Mouse (Mus musculus): ENCODE measurements around the gene 5730596B20Rik. TPM values are rescaled to one million over a fixed set of nuclear protein-coding genes. Genes with fewer than 3 reads are reported as not detected.

The 5730596B20Rik gene
- polyA plus RNA-seq, 1 experiment from 2014 or later: 1.3 TPM

GRCm38 (mm10) chr6:52152226-52153193, 24.8 kb upstream of the 5730596B20Rik start:
- Histone ChIP-seq H3K27ac (no peak overlapping the region), H3K4me2 (ENCODE audit: low read length) (no peak overlapping the region), H3K27me3 (ENCODE audit: insufficient read depth, low read length) (peaks cover 37% of the 10 kb centered on the region), H3K9ac (ENCODE audit: low read depth, low read length) (no peak overlapping the region), H3K9me3 (replicated peaks; ENCODE audit: low read length) (no peaks in the 10 kb centered on the region), H3K4me1 (replicated peaks; ENCODE audit: insufficient read depth, low read length) (no peaks in the 10 kb centered on the region), H3K36me3 (ENCODE audit: insufficient read depth, low read length) (no peaks in the 10 kb centered on the region), H3K4me3 (replicated peaks; ENCODE audit: low read depth, low read length) (no peak overlapping the region)
- 47% methylated on average over 16 of the region's 16 CpGs for WGBS
- DNase-seq (ENCODE audit: low spot score): no peak
- no peak for TF ChIP-seq CTCF (IDR thresholded peaks at IDR 0.05; ENCODE audit: low read depth)
- no peak for ATAC-seq (replicated peaks; ENCODE audit: low FRiP score, low read depth)

GRCm38 (mm10) chr6:52153270-52153669, 24.0 kb upstream of the 5730596B20Rik start:
- no peak for ATAC-seq (replicated peaks; ENCODE audit: low FRiP score, low read depth)

GRCm38 (mm10) chr6:52154044-52154443, 23.3 kb upstream of the 5730596B20Rik start:
- DNase-seq (ENCODE audit: low spot score): no peak
- Histone ChIP-seq H3K4me1 (replicated peaks; ENCODE audit: insufficient read depth, low read length) (peaks cover under 1% of the 10 kb centered on the region; the same call in 1 of the 2 replicates), H3K36me3 (ENCODE audit: insufficient read depth, low read length) (no peaks in the 10 kb centered on the region), H3K9ac (ENCODE audit: low read depth, low read length) (no peak overlapping the region), H3K27ac (no peak overlapping the region), H3K9me3 (replicated peaks; ENCODE audit: low read length) (no peaks in the 10 kb centered on the region), H3K27me3 (ENCODE audit: insufficient read depth, low read length) (peaks cover 37% of the 10 kb centered on the region), H3K4me3 (replicated peaks; ENCODE audit: low read depth, low read length) (no peak overlapping the region), H3K4me2 (ENCODE audit: low read length) (no peak overlapping the region)
- TF ChIP-seq CTCF (IDR thresholded peaks at IDR 0.05; ENCODE audit: low read depth): no peak
- WGBS: 59% methylated on average over 5 of the region's 5 CpGs
- no peak for ATAC-seq (replicated peaks; ENCODE audit: low FRiP score, low read depth)

More at GRCm38 (mm10) chr6:52153270-52153669, 24.0 kb upstream of the 5730596B20Rik start:
- no peaks in the 10 kb centered on the region for H3K9me3 ChIP-seq (replicated peaks; ENCODE audit: low read length)
- no peak overlapping the region for H3K4me2 ChIP-seq (ENCODE audit: low read length)
- H3K9ac ChIP-seq (ENCODE audit: low read depth, low read length): no peak overlapping the region
- 24% methylated on average over 6 of the region's 6 CpGs for WGBS
- H3K27me3 ChIP-seq (ENCODE audit: insufficient read depth, low read length): peaks cover 37% of the 10 kb centered on the region
- TF ChIP-seq CTCF (IDR thresholded peaks at IDR 0.05; ENCODE audit: low read depth): no peak
- no peak for DNase-seq (ENCODE audit: low spot score)
- no peaks in the 10 kb centered on the region for H3K4me1 ChIP-seq (replicated peaks; ENCODE audit: insufficient read depth, low read length)
- H3K36me3 ChIP-seq (ENCODE audit: insufficient read depth, low read length): no peaks in the 10 kb centered on the region
- H3K4me3 ChIP-seq (replicated peaks; ENCODE audit: low read depth, low read length): no peak overlapping the region
- H3K27ac ChIP-seq: no peak overlapping the region

- no peak for DNase-seq (ENCODE audit: low spot score)
- Histone ChIP-seq H3K4me2 (ENCODE audit: low read length) (no peak overlapping the region), H3K27ac (no peak overlapping the region), H3K4me3 (replicated peaks; ENCODE audit: low read depth, low read length) (no peak overlapping the region), H3K9me3 (replicated peaks; ENCODE audit: low read length) (no peaks in the 10 kb centered on the region), H3K9ac (ENCODE audit: low read depth, low read length) (no peak overlapping the region), H3K36me3 (ENCODE audit: insufficient read depth, low read length) (no peaks in the 10 kb centered on the region), H3K4me1 (replicated peaks; ENCODE audit: insufficient read depth, low read length) (peaks cover 15% of the 10 kb centered on the region; the same call in 1 of the 2 replicates), H3K27me3 (ENCODE audit: insufficient read depth, low read length) (peaks cover 34% of the 10 kb centered on the region)
- no peak for TF ChIP-seq CTCF (IDR thresholded peaks at IDR 0.05; ENCODE audit: low read depth)
- no peak for ATAC-seq (replicated peaks; ENCODE audit: low FRiP score, low read depth)
- WGBS: 85% methylated on average over 3 of the region's 3 CpGs
Measured at GRCm38 (mm10) chr6:52155471-52155870, 21.8 kb upstream of the 5730596B20Rik start.

GRCm38 (mm10) chr6:52156551-52157200, 20.6 kb upstream of the 5730596B20Rik start:
- H3K4me3 ChIP-seq (replicated peaks; ENCODE audit: low read depth, low read length): no peak overlapping the region

More at GRCm38 (mm10) chr6:52156551-52157200, 20.6 kb upstream of the 5730596B20Rik start:
- Histone ChIP-seq H3K9me3 (replicated peaks; ENCODE audit: low read length) (no peaks in the 10 kb centered on the region), H3K4me1 (replicated peaks; ENCODE audit: insufficient read depth, low read length) (peaks cover 24% of the 10 kb centered on the region), H3K9ac (ENCODE audit: low read depth, low read length) (no peak overlapping the region), H3K36me3 (ENCODE audit: insufficient read depth, low read length) (no peaks in the 10 kb centered on the region), H3K27me3 (ENCODE audit: insufficient read depth, low read length) (peaks cover 31% of the 10 kb centered on the region), H3K4me2 (ENCODE audit: low read length) (0 out of 2 replicates have a peak overlapping the region, but pooled peaks have one; percentile 2), H3K27ac (no peak overlapping the region)
- no peak for DNase-seq (ENCODE audit: low spot score)
- no peak for TF ChIP-seq CTCF (IDR thresholded peaks at IDR 0.05; ENCODE audit: low read depth)
- ATAC-seq (replicated peaks; ENCODE audit: low FRiP score, low read depth): no peak
- 26% methylated on average over 20 of the region's 20 CpGs for WGBS

Measured in kidney, postnatal 0 days (tissue).